Mouse (Mus musculus) bone marrow, adult 2 months (tissue): Measurements from ENCODE around the gene Zc3h15. TPM values are rescaled to one million over a fixed set of nuclear protein-coding genes. Genes with fewer than 3 reads are reported as not detected.
"Not testable (repeated sequence)": the region's sequence is repeated elsewhere in the genome, so short reads cannot be mapped to it uniquely, and the experiment has no call there.

Source experiments
- H3K27ac ChIP-seq: fragments of 200-500 bp; 2 replicates; pipeline ENCODE4 v1.5.1; 2012; ENCODE audit warnings: low read depth, mild to moderate bottlenecking, control low read depth, inconsistent platforms, low read length; ENCODE audit not compliant: control insufficient read depth, poor library complexity, insufficient read depth
- H3K4me1 ChIP-seq: fragments of 200-500 bp; 2 replicates; pipeline ENCODE4 v1.6.1; 2011; ENCODE audit warnings: low read length; ENCODE audit not compliant: control insufficient read depth, insufficient read depth
- H3K4me3 ChIP-seq: fragments of 200-500 bp; replicated peaks from 2 replicates; pipeline ENCODE3; 2011; ENCODE audit warnings: mild to moderate bottlenecking, low read depth, low read length, control low read depth; ENCODE audit not compliant: control insufficient read depth
- CTCF ChIP-seq: fragments of 200-500 bp; IDR thresholded peaks from 2 replicates; pipeline ENCODE4 v1.5.1; 2011; ENCODE audit warnings: low read length, control low read depth; ENCODE audit not compliant: control insufficient read depth, insufficient read depth
- POLR2A ChIP-seq: fragments of 200-500 bp; IDR thresholded peaks from 2 replicates; pipeline ENCODE4 v1.6.1; 2011; ENCODE audit warnings: low read depth, mild to moderate bottlenecking, control low read depth, low read length, borderline replicate concordance; ENCODE audit not compliant: control insufficient read depth
- WGBS: fragments of 180-500 bp; shearing (Covaris S2); methylation state at CpG from one replicate; pipeline ENCODE4 v1.1.7; 2018; 5-methylcytosine and 5-hydroxymethylcytosine counted together
- polyA plus RNA-seq: library from polyadenylated mRNA; stranded (reverse); fragments of >200 nt; gene quantifications from 2 replicates; pipeline ENCODE4 v1.2.4, GENCODE M21; 2011; ENCODE audit warnings: low replicate concordance; ENCODE audit not compliant: missing spikeins, insufficient read depth, insufficient read length

The Zc3h15 gene
- polyA plus RNA-seq, 1 experiment: 67.0 TPM

DNA sequence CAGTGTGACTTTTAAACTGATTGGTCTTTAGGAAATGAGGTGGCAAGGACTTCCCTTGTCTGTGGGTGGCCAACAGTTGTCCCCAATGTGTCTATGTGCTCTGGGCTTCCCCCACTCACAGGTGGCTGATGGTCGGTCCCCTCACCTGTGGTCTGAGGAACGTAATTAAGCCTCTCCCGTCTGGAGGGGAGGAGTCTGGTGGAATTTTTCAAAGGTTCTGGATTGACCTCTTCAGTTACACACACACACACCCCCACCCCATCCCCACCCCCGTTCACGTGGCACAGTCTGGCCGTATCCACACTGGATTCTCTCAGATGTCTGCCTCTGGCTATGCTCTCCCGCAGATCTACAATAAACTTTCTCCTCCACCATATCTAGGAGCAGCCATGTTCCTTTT lies 49.8 kb downstream of the Zc3h15 start:
- Histone ChIP-seq H3K4me3 (no peak overlapping the region), H3K27ac (no peak overlapping the region), H3K4me1 (no peaks in the 10 kb centered on the region)
- 75% methylated on average over 7 of the region's 7 CpGs for WGBS
- no peak for TF ChIP-seq CTCF

DNA sequence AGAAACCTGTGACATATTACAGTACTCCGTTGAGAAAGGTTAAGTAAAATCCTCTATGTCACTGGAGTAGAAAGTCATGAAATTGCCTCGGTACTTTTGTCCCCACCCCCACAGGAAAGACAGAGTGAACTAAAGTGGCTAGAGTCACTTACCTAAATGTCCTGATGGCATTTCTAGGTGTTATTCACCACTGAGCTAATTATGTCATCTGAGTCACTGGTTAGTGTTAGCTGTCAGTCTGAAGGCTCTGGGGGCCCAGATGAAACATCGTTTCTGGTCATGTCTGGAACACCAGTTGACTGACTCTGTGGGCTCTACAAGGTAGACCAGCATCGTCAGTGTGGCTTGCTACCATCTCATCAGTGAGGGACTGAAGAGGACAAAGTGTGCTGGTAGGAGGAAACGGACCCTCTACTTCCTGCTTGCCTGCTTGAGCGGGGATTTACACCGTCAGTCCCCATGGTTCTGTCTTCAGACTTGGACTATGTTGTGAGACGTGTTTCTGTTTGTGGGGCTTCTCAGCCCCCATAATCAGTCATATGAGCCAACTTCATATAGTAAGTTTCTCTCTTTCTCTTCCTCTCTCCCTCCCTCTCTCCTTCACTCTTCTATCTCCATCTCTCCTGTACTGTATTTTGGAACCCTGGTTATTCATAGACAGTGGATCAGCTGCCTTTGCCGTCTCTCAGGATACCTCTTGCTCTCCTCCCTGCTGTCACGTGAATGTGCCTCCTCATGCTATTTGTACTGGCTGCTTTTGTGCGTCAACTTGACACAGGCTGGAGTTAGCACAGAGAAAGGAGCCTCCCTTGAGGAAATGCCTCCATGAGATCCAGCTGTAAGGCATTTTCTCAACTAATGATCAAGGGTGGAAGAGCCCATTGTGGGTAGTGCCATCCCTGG lies 51.4 kb downstream of the Zc3h15 start:
- 67% methylated on average over 11 of the region's 11 CpGs for WGBS
- no peak overlapping the region for H3K4me3 ChIP-seq
- no peak overlapping the region for H3K27ac ChIP-seq
- H3K4me1 ChIP-seq: no peaks in the 10 kb centered on the region; the same call in 1 of the 2 replicates
- TF ChIP-seq POLR2A: no peak
- TF ChIP-seq CTCF: no peak

DNA sequence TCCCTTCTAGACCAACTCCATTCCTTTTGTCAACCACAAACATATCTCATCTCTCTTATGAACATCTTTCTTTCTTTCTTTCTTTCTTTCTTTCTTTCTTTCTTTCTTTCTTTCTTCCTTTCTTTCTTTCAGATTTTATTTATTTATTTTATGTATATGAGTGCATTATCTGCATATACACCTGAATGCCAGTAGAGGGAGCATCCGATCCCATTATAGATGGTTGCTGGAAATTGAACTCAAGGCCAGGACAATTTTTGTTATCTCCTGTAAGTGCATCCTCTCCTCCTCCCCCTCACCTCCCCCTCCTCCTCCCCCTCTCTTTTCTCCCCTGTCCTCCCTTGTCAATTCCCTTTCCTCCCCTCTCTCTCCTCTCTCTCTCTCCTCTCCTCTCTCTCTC lies 54.2 kb downstream of the Zc3h15 start:
- H3K4me1 ChIP-seq: no peaks in the 10 kb centered on the region; the same call in 1 of the 2 replicates
- TF ChIP-seq CTCF (no peak), POLR2A (no peak)
- no peak overlapping the region for H3K4me3 ChIP-seq
- WGBS: 43% methylated on average over 1 of the region's 1 CpGs
- H3K27ac ChIP-seq: no peak overlapping the region

DNA sequence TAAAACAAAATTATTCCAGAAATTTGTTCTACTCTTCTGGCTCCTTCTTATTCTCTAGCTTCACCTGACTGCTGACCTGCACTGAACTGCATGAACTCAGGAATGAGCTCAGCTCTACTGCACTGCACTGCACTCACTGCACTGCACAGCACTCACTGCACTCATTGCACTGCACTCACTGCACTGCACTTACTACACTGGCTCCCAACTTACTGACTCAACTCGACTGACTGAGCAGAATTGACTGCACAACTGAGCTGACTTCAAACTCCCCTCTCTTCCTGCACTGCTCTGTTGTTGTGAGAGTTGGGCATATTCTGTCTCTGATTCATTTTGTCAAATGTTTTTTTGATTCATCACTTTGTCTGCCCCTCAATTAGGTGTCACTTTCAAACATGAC lies 55.1 kb downstream of the Zc3h15 start:
- WGBS: 27% methylated on average over 1 of the region's 1 CpGs
- Histone ChIP-seq H3K4me1 (no peaks in the 10 kb centered on the region; the same call in 1 of the 2 replicates), H3K27ac (no peak overlapping the region), H3K4me3 (no peak overlapping the region)
- TF ChIP-seq POLR2A (no peak), CTCF (no peak)

DNA sequence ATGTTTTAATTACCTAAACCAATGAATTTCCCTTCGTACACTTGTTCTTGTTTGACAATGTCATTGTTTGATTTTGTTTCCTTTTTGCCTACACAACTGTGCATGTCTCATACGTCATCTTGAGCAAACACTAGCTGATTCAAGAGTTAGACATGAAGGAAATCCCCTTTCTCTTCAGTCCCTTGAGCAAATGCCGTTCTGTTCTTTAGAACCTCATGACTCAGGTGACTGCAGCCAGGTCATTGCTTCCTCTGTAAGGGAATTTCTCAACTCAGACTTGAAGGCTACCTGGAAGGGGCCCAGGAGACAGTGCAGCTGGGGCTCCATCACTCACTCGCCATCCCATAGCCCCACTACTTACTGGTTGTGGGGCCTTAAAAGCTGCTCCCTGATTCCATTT lies 56.4 kb downstream of the Zc3h15 start:
- 61% methylated on average over 4 of the region's 4 CpGs for WGBS
- TF ChIP-seq POLR2A: no peak
- no peak for TF ChIP-seq CTCF
- no peak overlapping the region for H3K4me3 ChIP-seq
- no peaks in the 10 kb centered on the region; the same call in 1 of the 2 replicates for H3K4me1 ChIP-seq
- H3K27ac ChIP-seq: no peak overlapping the region

DNA sequence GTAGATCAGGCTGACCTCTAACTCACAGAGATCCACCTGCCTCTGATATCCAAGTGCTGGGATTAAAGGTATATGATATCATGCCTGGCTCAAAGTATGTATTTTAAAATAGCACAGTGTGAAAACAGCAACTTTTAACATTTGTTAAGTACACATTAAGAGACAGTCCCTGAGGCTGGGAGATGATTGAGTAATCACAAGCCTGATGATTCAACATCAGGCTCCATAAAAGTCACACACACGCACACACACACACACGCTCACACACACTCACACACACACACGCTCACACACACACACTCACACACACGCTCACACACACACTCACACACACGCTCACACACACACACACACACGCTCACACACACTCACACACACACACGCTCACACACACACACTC lies 58.2 kb downstream of the Zc3h15 start:
- no peak overlapping the region for H3K4me3 ChIP-seq
- H3K27ac ChIP-seq: no peak overlapping the region
- TF ChIP-seq CTCF (no peak), POLR2A (no peak)
- H3K4me1 ChIP-seq: no peaks in the 10 kb centered on the region; the same call in 1 of the 2 replicates
- WGBS: 75% methylated on average over 7 of the region's 7 CpGs

DNA sequence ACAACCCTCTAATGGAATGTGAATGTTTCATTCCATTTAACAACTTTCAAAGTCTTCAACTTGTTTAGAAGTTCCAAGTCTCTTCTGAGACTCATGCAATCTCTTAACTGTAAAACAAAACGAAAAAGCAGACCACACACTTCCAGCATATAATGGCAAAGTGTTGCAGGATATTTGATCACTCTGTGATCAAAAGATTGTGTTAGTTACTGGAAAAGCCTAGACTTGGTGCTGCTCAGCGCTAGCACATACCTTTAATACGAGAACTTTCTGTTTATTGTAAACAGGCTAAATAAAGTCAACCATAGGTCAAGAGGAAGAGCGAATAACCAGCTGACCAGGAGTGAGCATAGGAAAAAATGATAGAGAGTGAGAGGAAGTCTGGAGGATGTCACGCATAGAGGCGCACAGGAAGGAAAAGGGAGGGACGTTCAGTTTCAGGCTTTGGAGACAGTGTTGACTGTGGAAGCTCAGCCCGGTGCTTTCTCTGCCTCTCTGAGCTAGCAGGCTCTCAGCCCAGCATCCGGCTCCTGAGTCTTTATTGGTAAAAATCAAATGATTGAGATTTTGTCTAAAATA lies 61.4 kb downstream of the Zc3h15 start:
- Histone ChIP-seq H3K27ac (no peak overlapping the region), H3K4me1 (no peaks in the 10 kb centered on the region), H3K4me3 (no peak overlapping the region)
- TF ChIP-seq POLR2A (no peak), CTCF (no peak)
- 15% methylated on average over 9 of the region's 9 CpGs for WGBS

DNA sequence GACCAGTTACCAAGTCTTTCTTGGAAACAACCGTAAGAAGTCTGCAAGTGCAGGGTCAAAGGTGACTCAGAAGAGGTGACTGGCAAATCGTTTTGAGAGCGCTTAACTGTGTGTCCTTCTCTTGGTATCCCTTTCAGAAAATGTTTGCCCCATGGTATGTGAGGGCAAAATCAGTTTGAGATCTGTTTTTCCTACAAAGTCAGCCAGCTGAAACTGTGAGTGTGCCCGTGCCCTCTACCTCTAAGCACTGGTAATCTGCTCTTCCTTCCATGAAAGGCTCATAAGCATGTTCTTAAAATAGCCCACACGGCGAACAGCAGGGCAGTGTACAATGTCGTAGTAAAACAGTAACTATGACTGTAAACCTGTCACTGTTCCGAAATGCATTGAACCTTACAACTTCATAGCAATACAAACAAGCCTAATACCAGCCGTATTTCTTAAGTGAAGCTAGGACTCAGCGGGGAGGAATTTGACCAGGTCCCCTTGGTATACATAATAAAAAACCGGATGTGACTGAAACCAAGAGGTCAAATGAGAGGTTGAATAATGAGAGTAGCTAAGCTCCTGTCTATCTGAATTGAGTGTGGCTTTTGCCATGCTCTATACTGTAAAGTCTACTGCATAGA lies 65.8 kb downstream of the Zc3h15 start:
- WGBS: 66% methylated on average over 11 of the region's 11 CpGs
- Histone ChIP-seq H3K4me3 (no peak overlapping the region), H3K27ac (no peak overlapping the region), H3K4me1 (no peaks in the 10 kb centered on the region)
- TF ChIP-seq POLR2A: no peak

DNA sequence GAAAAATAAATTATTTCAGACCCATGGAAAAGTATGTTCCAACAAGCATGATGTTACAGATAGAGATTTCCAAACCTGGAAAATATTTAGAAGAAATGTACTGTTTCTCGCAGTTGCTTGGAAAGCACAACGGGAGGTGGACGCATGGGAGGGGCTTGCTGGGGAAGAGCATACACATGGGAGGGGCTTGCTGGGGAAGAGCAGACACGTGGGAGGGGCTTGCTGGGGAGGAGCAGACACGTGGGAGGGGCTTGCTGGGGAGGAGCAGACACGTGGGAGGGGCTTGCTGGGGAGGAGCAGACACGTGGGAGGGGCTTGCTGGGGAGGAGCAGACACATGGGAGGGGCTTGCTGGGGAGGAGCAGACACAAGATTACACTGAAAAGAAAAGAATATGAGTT lies 69.0 kb downstream of the Zc3h15 start:
- WGBS: 64% methylated on average over 7 of the region's 7 CpGs
- H3K4me3 ChIP-seq, H3K4me1 ChIP-seq: not testable (repeated sequence)

More for the DNA sequence above, 69.0 kb downstream of the Zc3h15 start:
- H3K27ac ChIP-seq: not testable (repeated sequence)
